Mouse (Mus musculus) midbrain, embryonic 15.5 days (tissue): ENCODE data around the gene Mrpl2. TPM values are rescaled to one million over a fixed set of nuclear protein-coding genes. Genes with fewer than 3 reads are reported as not detected.

Experiments
- ATAC-seq: fragments of 200-750 bp; cut with Nextera tagmentation; replicated peaks from 2 replicates; pipeline ENCODE4 v1.8.0; 2017; ENCODE audit warnings: moderate TSS enrichment
- H3K27ac ChIP-seq: fragments of 300-500 bp; sonication (generic); 2 replicates; pipeline ENCODE4 v1.5.1; 2015; ENCODE audit warnings: mild to moderate bottlenecking, inconsistent platforms
- H3K27me3 ChIP-seq: fragments of 300-500 bp; sonication (generic); replicated peaks from 2 replicates; pipeline ENCODE4 v1.6.1; 2015; ENCODE audit warnings: inconsistent platforms
- H3K36me3 ChIP-seq: fragments of 300-500 bp; sonication (generic); replicated peaks from 2 replicates; pipeline ENCODE4 v1.6.1; 2015; ENCODE audit warnings: inconsistent platforms
- H3K4me1 ChIP-seq: fragments of 300-500 bp; sonication (generic); 2 replicates; pipeline ENCODE4 v1.6.1; 2015; ENCODE audit warnings: inconsistent platforms
- H3K4me2 ChIP-seq: fragments of 300-500 bp; sonication (generic); 2 replicates; pipeline ENCODE4 v1.6.1; 2015; ENCODE audit warnings: inconsistent platforms, mild to moderate bottlenecking, moderate library complexity
- H3K4me3 ChIP-seq: fragments of 300-500 bp; sonication (generic); 2 replicates; pipeline ENCODE4 v1.5.1; 2015; ENCODE audit warnings: mild to moderate bottlenecking, inconsistent platforms
- H3K9ac ChIP-seq: fragments of 300-500 bp; sonication (generic); 2 replicates; pipeline ENCODE4 v1.6.1; 2015; ENCODE audit warnings: mild to moderate bottlenecking, inconsistent platforms
- H3K9me3 ChIP-seq: fragments of 300-500 bp; sonication (generic); 2 replicates; pipeline ENCODE4 v1.6.1; 2016; ENCODE audit warnings: inconsistent platforms
- WGBS: fragments of 180-500 bp; shearing (Covaris S2); methylation state at CpG from one replicate; pipeline ENCODE4 v1.1.7; 2015; ENCODE audit warnings: mixed read lengths; 5-methylcytosine and 5-hydroxymethylcytosine counted together
- polyA plus RNA-seq: library from polyadenylated mRNA; unstranded; fragments of >200 nt; fragmentation: Nextera tagmentation; extraction: Ambion mirVana; gene quantifications from 2 replicates; pipeline ENCODE4 v1.2.1, GENCODE M21; 2015

The Mrpl2 gene
- polyA plus RNA-seq, 1 experiment from 2014 or later, result 74.5 TPM

- Histone ChIP-seq H3K4me1 (peaks cover 40% of the 10 kb centered on the region), H3K36me3 (peaks cover 25% of the 10 kb centered on the region), H3K27ac (0 out of 2 replicates have a peak within 1 kb of the TSS, but pooled peaks have one; percentile 90), H3K27me3 (no peaks in the 10 kb centered on the region), H3K4me2 (peak within 1 kb of the TSS; percentile 81), H3K9ac (peak within 1 kb of the TSS; percentile 71), H3K4me3 (peak within 1 kb of the TSS; percentile 86), H3K9me3 (no peaks in the 10 kb centered on the region)
- no peak for ATAC-seq
- WGBS, result 88% methylated on average over 8 of the region's 9 CpGs
These were observed 32.4 kb downstream of the Mrpl2 start, which contains the start of gene Mea1 for GRCm38 (mm10) chr17:46678416-46678815. TSS of gene Mea1 (plus strand) at chr17:46678793.

DNA sequence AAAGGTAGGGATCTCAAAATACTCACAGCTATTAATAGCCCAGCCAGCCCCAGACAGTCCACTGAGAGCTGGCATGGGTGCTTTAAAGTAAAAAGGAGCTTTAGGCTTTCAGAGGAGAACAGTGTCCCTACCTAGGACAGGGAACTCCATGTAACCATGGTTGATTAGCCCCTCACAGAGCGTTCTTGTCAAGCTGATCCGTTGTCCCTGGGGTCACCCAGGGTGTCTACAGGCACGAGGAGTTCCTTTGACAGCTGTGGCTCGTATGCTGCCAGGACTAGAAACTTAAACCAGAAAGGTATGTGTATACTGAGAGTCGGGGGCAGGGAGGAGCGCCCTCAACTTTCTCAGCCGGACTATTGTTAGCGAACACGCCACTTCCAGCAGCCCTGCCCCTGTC, 32.9 kb downstream of the Mrpl2 start:
- ATAC-seq, result no peak

GRCm38 (mm10) chr17:46679843-46680759, 34.1 kb downstream of the Mrpl2 start:
- ATAC-seq, result peak; percentile 25
- H3K4me2 ChIP-seq, result peak overlapping the region; percentile 81
- peak overlapping the region; percentile 90 for H3K27ac ChIP-seq
- peaks cover 41% of the 10 kb centered on the region for H3K36me3 ChIP-seq
- H3K9me3 ChIP-seq, result no peaks in the 10 kb centered on the region
- H3K4me3 ChIP-seq, result peak overlapping the region; percentile 86
- peak overlapping the region; percentile 71 for H3K9ac ChIP-seq
- H3K27me3 ChIP-seq, result no peaks in the 10 kb centered on the region
- H3K4me1 ChIP-seq, result peaks cover 29% of the 10 kb centered on the region
- under 1% methylated on average over 34 of the region's 34 CpGs for WGBS

More for the DNA sequence above, 32.9 kb downstream of the Mrpl2 start:
- no peaks in the 10 kb centered on the region for H3K9me3 ChIP-seq
- peaks cover 30% of the 10 kb centered on the region for H3K36me3 ChIP-seq
- H3K4me2 ChIP-seq, result peak overlapping the region; percentile 81
- WGBS, result 73% methylated on average over 9 of the region's 9 CpGs
- H3K27ac ChIP-seq, result no peak overlapping the region
- no peak overlapping the region for H3K4me3 ChIP-seq
- peak overlapping the region; percentile 71; the same call in 1 of the 2 replicates for H3K9ac ChIP-seq
- no peaks in the 10 kb centered on the region for H3K27me3 ChIP-seq
- H3K4me1 ChIP-seq, result peaks cover 36% of the 10 kb centered on the region

DNA sequence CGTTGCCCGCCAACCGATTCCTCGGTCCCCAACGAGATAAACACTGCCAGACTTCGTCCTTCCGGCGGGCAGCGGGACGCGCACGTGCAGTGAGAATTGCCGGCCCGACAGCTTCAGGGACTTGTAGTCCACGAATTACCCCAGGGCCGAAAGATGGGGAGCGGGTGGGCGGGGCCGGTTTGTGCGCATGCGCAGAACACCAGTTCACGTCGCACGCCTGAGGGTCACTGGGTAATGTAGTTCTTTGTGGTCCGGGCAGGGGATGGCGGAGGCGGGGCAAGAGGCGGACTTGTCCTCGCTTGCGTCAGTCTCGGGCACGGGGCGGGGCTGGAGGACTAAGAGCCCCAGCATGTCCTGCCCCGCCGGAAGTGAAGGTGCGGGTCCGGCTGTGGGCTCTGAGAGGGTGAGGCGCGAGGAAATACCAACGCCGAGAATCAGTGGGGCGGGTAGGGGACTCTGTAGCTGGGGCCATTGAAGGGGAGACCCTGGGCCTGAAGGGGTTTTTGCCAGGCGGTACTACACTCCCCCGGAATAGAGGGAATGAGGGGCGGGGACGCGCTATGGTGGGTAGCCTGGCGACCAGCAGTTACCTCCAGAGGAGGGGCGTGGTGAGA, 34.8 kb downstream of the Mrpl2 start, which contains the start of gene Klhdc3:
Gene Klhdc3 (minus strand): TSS at position 155 of the 614 bp plus-strand sequence.
- Histone ChIP-seq H3K4me1 (peaks cover 29% of the 10 kb centered on the region), H3K4me3 (peak within 1 kb of the TSS; percentile 86), H3K4me2 (peak within 1 kb of the TSS; percentile 81), H3K27me3 (no peaks in the 10 kb centered on the region), H3K9ac (peak within 1 kb of the TSS; percentile 71), H3K9me3 (no peaks in the 10 kb centered on the region), H3K27ac (peak within 1 kb of the TSS; percentile 90), H3K36me3 (peaks cover 44% of the 10 kb centered on the region)
- WGBS, result under 1% methylated on average over 48 of the region's 49 CpGs
- ATAC-seq, result peak; percentile 97

DNA sequence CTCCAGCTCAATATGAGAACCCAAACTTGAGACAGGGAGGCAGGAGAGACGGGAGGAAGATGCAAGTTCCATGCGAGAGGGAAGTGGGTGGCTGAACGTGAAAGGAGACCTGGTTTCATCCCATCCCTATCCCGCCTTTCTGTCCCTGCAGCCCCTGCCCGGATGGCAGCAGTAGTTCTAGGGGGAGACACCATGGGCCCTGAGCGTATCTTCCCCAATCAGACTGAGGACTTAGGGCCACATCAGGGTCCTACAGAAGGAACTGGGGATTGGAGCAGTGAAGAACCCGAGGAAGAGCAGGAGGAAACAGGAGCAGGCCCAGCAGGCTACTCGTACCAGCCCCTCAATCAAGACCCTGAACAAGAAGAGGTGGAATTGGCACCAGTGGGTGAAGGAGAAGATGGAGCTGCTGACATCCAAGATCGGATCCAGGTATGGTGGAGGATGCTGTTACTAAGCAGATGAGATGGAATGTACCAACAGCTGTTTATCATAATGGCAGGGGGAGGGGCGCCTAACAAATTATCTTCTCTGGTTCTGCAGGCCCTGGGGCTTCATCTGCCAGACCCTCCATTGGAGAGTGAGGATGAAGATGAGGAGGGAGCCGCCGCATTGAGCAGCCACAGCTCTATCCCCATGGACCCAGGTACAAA, 35.6 kb downstream of the Mrpl2 start:
- no peaks in the 10 kb centered on the region for H3K9me3 ChIP-seq
- peak overlapping the region; percentile 90 for H3K27ac ChIP-seq
- peaks cover 29% of the 10 kb centered on the region for H3K4me1 ChIP-seq
- ATAC-seq, result peak; percentile 7
- WGBS, result 26% methylated on average over 12 of the region's 12 CpGs
- peak overlapping the region; percentile 81 for H3K4me2 ChIP-seq
- H3K9ac ChIP-seq, result peak overlapping the region; percentile 49
- peak overlapping the region; percentile 86 for H3K4me3 ChIP-seq
- peaks cover 42% of the 10 kb centered on the region for H3K36me3 ChIP-seq
- no peaks in the 10 kb centered on the region for H3K27me3 ChIP-seq

DNA sequence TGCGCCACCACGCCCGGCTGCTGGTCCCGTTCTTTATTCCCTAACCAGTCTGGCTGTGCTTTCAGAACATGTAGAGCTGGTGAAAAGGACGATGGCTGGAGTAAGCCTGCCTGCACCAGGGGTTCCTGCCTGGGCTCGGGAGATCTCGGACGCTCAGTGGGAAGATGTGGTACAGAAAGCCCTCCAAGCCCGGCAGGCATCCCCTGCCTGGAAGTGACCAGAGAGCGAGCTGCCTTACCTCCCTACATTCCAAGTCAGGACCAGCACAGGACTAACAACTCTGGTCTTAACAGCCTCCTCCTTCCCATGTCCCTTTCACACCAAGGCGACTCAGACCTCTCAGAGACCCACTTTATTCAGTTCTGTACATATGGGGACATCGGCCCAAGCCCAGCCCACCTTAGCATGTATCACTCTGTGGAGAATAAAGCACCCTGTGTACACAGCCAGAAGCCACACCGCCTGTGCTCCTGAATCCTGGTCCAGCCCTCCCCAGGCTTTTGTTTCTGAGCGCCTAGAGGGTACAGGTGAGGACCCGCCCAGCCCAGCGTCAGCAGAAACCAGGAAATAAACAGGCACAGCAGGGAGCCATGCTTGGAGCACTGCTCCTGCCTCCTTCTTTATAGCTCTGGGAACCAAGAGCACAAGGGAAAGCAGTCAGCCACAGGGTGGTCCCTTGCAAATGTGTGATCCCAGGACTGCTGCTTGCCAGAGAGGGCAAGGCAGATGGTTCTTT, 36.8 kb downstream of the Mrpl2 start:
- 84% methylated on average over 16 of the region's 16 CpGs for WGBS
- H3K4me3 ChIP-seq, result no peak overlapping the region
- peaks cover 37% of the 10 kb centered on the region for H3K36me3 ChIP-seq
- no peak overlapping the region for H3K27ac ChIP-seq
- ATAC-seq, result no peak
- H3K4me2 ChIP-seq, result no peak overlapping the region
- H3K4me1 ChIP-seq, result peaks cover 29% of the 10 kb centered on the region
- H3K9me3 ChIP-seq, result no peaks in the 10 kb centered on the region
- H3K27me3 ChIP-seq, result no peaks in the 10 kb centered on the region
- no peak overlapping the region for H3K9ac ChIP-seq

DNA sequence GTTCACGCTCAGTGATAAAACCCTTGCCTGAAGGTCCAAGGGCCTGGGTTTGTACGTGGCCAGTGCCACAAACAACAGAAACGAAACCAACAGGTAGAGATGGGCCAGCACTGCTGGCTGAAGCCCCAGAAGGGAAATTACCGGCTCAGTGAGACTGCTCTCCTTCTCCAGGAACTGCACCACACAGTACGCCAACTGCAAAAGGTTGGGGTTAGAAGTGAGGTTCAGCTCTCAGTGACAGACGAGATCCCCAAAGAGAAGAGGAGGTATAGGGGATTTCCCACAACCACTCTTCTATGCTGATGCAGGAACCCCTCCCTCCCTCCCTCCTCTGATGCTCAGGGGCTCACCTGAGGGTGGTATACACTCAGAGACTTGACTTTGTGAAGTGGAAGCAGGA, 39.9 kb downstream of the Mrpl2 start:
- Histone ChIP-seq H3K9ac (no peak overlapping the region), H3K27ac (no peak overlapping the region), H3K27me3 (no peaks in the 10 kb centered on the region), H3K36me3 (peaks cover 37% of the 10 kb centered on the region), H3K4me2 (no peak overlapping the region), H3K4me1 (peaks cover 9% of the 10 kb centered on the region), H3K9me3 (no peaks in the 10 kb centered on the region), H3K4me3 (no peak overlapping the region)
- WGBS, result 92% methylated on average over 6 of the region's 6 CpGs
- no peak for ATAC-seq

DNA sequence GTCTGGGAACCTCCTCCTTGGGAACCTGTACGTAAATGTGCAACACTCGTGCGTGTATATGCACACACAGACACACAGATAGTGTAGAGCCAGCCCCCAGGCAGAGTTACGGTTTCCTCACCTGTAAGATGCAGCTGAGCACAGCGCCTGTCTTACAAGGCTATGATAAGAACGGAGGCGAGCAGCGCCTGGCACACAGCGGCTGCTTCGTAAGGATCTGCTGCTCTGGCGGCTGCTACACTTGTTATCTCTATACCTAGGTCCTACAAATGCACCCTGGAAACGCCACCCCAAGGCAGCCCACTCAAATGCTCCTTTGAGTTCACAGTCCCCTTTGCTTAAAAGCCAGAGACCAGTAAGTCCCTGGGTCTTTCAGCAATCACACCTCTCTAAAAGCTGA, 44.6 kb downstream of the Mrpl2 start:
- no peak overlapping the region for H3K4me3 ChIP-seq
- no peaks in the 10 kb centered on the region for H3K4me1 ChIP-seq
- H3K27ac ChIP-seq, result no peak overlapping the region
- no peaks in the 10 kb centered on the region for H3K9me3 ChIP-seq
- ATAC-seq, result no peak
- 96% methylated on average over 12 of the region's 12 CpGs for WGBS
- no peak overlapping the region for H3K9ac ChIP-seq
- H3K27me3 ChIP-seq, result no peaks in the 10 kb centered on the region
- H3K36me3 ChIP-seq, result peaks cover 12% of the 10 kb centered on the region; the same call in 1 of the 2 replicates
- H3K4me2 ChIP-seq, result no peak overlapping the region

- Histone ChIP-seq H3K9ac (no peak overlapping the region), H3K4me3 (no peak overlapping the region), H3K4me2 (no peak overlapping the region), H3K9me3 (no peaks in the 10 kb centered on the region), H3K27ac (no peak overlapping the region), H3K27me3 (no peaks in the 10 kb centered on the region), H3K36me3 (peaks cover 5% of the 10 kb centered on the region; the same call in 1 of the 2 replicates), H3K4me1 (no peaks in the 10 kb centered on the region)
- no peak for ATAC-seq
- 99% methylated on average over 2 of the region's 2 CpGs for WGBS
These were observed 45.4 kb downstream of the Mrpl2 start for GRCm38 (mm10) chr17:46691390-46691789.

- no peak overlapping the region for H3K27ac ChIP-seq
- no peaks in the 10 kb centered on the region for H3K9me3 ChIP-seq
- peaks cover 2% of the 10 kb centered on the region; the same call in 1 of the 2 replicates for H3K36me3 ChIP-seq
- no peak overlapping the region for H3K4me3 ChIP-seq
- WGBS, result 53% methylated on average over 1 of the region's 1 CpGs
- H3K9ac ChIP-seq, result no peak overlapping the region
- peak; percentile 62; the same call in 1 of the 2 replicates for ATAC-seq
- H3K4me1 ChIP-seq, result no peaks in the 10 kb centered on the region
- no peak overlapping the region for H3K4me2 ChIP-seq
- H3K27me3 ChIP-seq, result no peaks in the 10 kb centered on the region
These were observed 48.6 kb downstream of the Mrpl2 start for GRCm38 (mm10) chr17:46694517-46695063.

DNA sequence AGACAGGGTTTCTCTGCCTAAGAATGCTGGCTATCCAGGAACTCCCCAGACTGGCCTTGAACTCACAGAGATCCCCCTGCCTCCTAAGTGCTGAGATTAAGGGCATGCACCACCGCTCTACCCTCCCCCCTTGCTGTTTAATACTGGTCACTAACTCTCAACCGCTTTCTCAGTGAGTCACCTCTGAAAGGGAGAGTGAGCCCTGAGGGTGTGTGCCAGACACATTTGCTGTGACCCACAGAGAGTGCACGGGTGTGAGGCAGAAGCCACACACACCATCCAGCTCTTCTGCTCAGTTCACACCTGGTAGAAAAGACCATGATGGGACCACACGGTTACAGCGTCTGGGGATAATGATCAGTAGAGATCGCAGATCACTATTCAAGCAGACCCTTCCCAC, 52.5 kb downstream of the Mrpl2 start:
- no peak for ATAC-seq
- no peaks in the 10 kb centered on the region for H3K27me3 ChIP-seq
- H3K4me2 ChIP-seq, result no peak overlapping the region
- H3K4me1 ChIP-seq, result peaks cover 26% of the 10 kb centered on the region
- WGBS, result 93% methylated on average over 6 of the region's 6 CpGs
- no peak overlapping the region for H3K9ac ChIP-seq
- peaks cover 5% of the 10 kb centered on the region; the same call in 1 of the 2 replicates for H3K36me3 ChIP-seq
- H3K27ac ChIP-seq, result no peak overlapping the region
- no peak overlapping the region for H3K4me3 ChIP-seq
- no peaks in the 10 kb centered on the region for H3K9me3 ChIP-seq
